Mouse (Mus musculus) spleen, embryonic (tissue): ENCODE measurements around the gene Chchd6.

Experiments
- CTCF ChIA-PET: fragments of 350-600 bp; sonication (Branson Sonifier 250); formaldehyde crosslinking; loops from one replicate; lab custom pipeline; 2022; lab: Charles Lee

Chchd6 gene

GRCm38 (mm10) chr6:89456409-89456961 lies 139.0 kb downstream of the Chchd6 start:
- CTCF ChIA-PET: no interaction called here

GRCm38 (mm10) chr6:89455523-89456000 lies 139.9 kb downstream of the Chchd6 start:
- CTCF ChIA-PET: no interaction called here

- CTCF ChIA-PET: no interaction called here
These were observed 141.0 kb downstream of the Chchd6 start for GRCm38 (mm10) chr6:89454437-89454836.

GRCm38 (mm10) chr6:89452976-89453674 lies 142.3 kb downstream of the Chchd6 start:
- CTCF ChIA-PET: no interaction called here

GRCm38 (mm10) chr6:89452356-89452755 lies 143.1 kb downstream of the Chchd6 start:
- CTCF ChIA-PET: interaction anchor here (0.8 kb wide), 1 partner anchor 174 kb away, joined by 4 read pairs; no protein-coding TSS in a partner anchor

GRCm38 (mm10) chr6:89448736-89449135 lies 146.7 kb downstream of the Chchd6 start:
- CTCF ChIA-PET: no interaction called here

- CTCF ChIA-PET: no interaction called here
These were observed 154.8 kb downstream of the Chchd6 start for GRCm38 (mm10) chr6:89440671-89441070.

GRCm38 (mm10) chr6:89431920-89432482 lies 163.5 kb downstream of the Chchd6 start:
- CTCF ChIA-PET: no interaction called here

GRCm38 (mm10) chr6:89430749-89431148 lies 164.7 kb downstream of the Chchd6 start:
- CTCF ChIA-PET: no interaction called here

- CTCF ChIA-PET: interaction anchor here (0.7 kb wide), 1 partner anchor 45 kb away, joined by 4 read pairs; no protein-coding TSS in a partner anchor
These were observed 166.6 kb downstream of the Chchd6 start for GRCm38 (mm10) chr6:89428661-89429375.

- CTCF ChIA-PET: no interaction called here
These were observed 171.0 kb downstream of the Chchd6 start for GRCm38 (mm10) chr6:89424461-89424860.

- CTCF ChIA-PET: no interaction called here
These were observed 172.8 kb downstream of the Chchd6 start for GRCm38 (mm10) chr6:89422621-89423020.

GRCm38 (mm10) chr6:89421922-89422321 lies 173.5 kb downstream of the Chchd6 start:
- CTCF ChIA-PET: no interaction called here

GRCm38 (mm10) chr6:89421503-89421902 lies 173.9 kb downstream of the Chchd6 start:
- CTCF ChIA-PET: no interaction called here

GRCm38 (mm10) chr6:89420756-89421155 lies 174.7 kb downstream of the Chchd6 start:
- CTCF ChIA-PET: no interaction called here

- CTCF ChIA-PET: no interaction called here
These were observed 175.3 kb downstream of the Chchd6 start for GRCm38 (mm10) chr6:89420110-89420509.

GRCm38 (mm10) chr6:89419066-89419815 lies 176.2 kb downstream of the Chchd6 start:
- CTCF ChIA-PET: no interaction called here

- CTCF ChIA-PET: no interaction called here
These were observed 179.3 kb downstream of the Chchd6 start for GRCm38 (mm10) chr6:89416030-89416595.

- CTCF ChIA-PET: no interaction called here
These were observed 180.4 kb downstream of the Chchd6 start for GRCm38 (mm10) chr6:89415091-89415490.

GRCm38 (mm10) chr6:89414126-89414525 lies 181.3 kb downstream of the Chchd6 start:
- CTCF ChIA-PET: no interaction called here

GRCm38 (mm10) chr6:89413481-89413884 lies 182.0 kb downstream of the Chchd6 start:
- CTCF ChIA-PET: no interaction called here
